Mouse (Mus musculus) activated CD4-positive, CD25-positive, alpha-beta regulatory T cell, adult 9 weeks (primary cell): ENCODE data around the gene Il2ra. TPM values are rescaled to one million over a fixed set of nuclear protein-coding genes. Genes with fewer than 3 reads are reported as not detected.

ENCODE experiments used
- polyA plus RNA-seq: library from polyadenylated mRNA; unstranded; fragments of 100-300 nt; shearing (Covaris generic); gene quantifications from one replicate; pipeline ENCODE4 v1.2.1, GENCODE M21; 2017

Gene Il2ra
- polyA plus RNA-seq, result 467 TPM

GRCm38 (mm10) chr2:11642451-11642941 is at the start of gene Il2ra:
Il2ra (plus strand) TSS chr2:11642807.

DNA sequence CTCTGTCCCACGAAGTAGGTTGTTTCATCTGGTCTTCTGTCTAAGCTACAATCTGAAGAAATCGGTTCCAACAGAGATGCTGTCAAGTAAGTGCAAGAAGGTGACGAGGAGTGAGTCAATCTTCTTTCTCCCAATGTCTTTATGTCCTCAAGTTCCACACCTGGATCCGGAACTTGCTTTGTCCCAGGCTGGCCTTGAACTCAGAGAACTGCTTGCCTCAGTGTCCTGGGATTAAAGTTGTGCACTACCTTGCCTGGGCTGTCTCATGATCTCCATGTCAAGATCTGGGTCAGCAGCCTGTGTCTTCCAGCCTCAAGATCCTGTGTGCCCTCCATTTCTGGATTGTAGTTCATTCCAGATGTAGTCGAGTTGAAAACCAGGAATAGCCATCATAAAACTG is 38.6 kb upstream of the Il2ra start, which contains the start of gene Rbm17:
Rbm17 (minus strand) TSS at position 101 of the 400 bp plus-strand sequence.

DNA sequence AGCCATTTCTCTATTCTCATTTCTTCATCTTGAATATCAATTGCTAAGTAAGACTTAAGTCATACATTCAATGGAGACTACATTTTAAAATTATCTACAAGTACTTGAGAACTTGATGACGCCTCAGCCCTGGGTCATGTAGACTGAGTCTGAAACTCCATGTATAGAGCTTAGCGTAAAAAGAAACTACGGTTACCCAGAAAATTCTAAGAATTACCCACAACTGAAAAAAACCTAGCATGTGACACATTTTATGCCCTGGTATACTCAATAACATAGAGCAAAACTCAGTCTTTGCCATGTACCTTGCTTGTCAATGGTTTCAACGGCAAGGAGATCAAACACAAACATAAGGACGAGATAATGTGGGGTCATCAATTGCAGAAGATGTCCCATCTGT is 16.7 kb upstream of the Il2ra start, which contains the start of gene Gm17490:
Gm17490 (minus strand) TSS at position 375 of the 400 bp plus-strand sequence.

GRCm38 (mm10) chr2:11705201-11706025 is 62.8 kb downstream of the Il2ra start, which contains the start of gene Il15ra:
Il15ra (plus strand) TSS chr2:11705290.

Other genes starting within 250 kb of the Il2ra start
- gene Pfkfb3, start 88.7 kb upstream of the Il2ra start, polyA plus RNA-seq, result 14.4 TPM
- 33.2 TPM for gene Rbm17, start 38.7 kb upstream of the Il2ra start, polyA plus RNA-seq
- not detected for gene Gm17490, start 16.5 kb upstream of the Il2ra start, polyA plus RNA-seq
- gene Il15ra, start 62.5 kb downstream of the Il2ra start, polyA plus RNA-seq, result 30.8 TPM
- 98.3 TPM for gene Fbh1, start 134.8 kb downstream of the Il2ra start, polyA plus RNA-seq
- gene Ankrd16, start 135.1 kb downstream of the Il2ra start, polyA plus RNA-seq, result 74.1 TPM